Mouse (Mus musculus) spleen, adult 2 months (tissue): ENCODE results near the gene D430041D05Rik. TPM values are rescaled to one million over a fixed set of nuclear protein-coding genes. Genes with fewer than 3 reads are reported as not detected.

Experiments
- DNase-seq, 2 experiments: peaks; one replicate each; pipeline versions ENCODE4 v3.0.0 to v3.0.0-alpha.2; 2012 to 2021; ENCODE audit warnings: low spot score in 2 of 2, low read depth in 1 of 2
- H3K27ac ChIP-seq: fragments of 200-500 bp; 2 replicates; pipeline ENCODE4 v1.5.1; 2012; ENCODE audit warnings: low read length, inconsistent platforms; ENCODE audit not compliant: insufficient read depth
- H3K27me3 ChIP-seq: fragments of 200-500 bp; 2 replicates; pipeline ENCODE4 v1.6.1; 2012; ENCODE audit warnings: mild to moderate bottlenecking, moderate library complexity, low read length, inconsistent platforms; ENCODE audit not compliant: control insufficient read depth, insufficient read depth
- H3K36me3 ChIP-seq: fragments of 200-500 bp; 2 replicates; pipeline ENCODE4 v1.6.1; 2012; ENCODE audit warnings: mild to moderate bottlenecking, low read length, inconsistent platforms; ENCODE audit not compliant: control insufficient read depth, insufficient read depth
- H3K4me1 ChIP-seq: fragments of 200-500 bp; 2 replicates; pipeline ENCODE4 v1.6.1; 2011; ENCODE audit warnings: inconsistent platforms; ENCODE audit not compliant: control insufficient read depth, insufficient read depth, insufficient read length
- H3K4me3 ChIP-seq: fragments of 200-500 bp; 2 replicates; pipeline ENCODE4 v1.5.1; 2011; ENCODE audit warnings: mild to moderate bottlenecking, inconsistent platforms; ENCODE audit not compliant: insufficient read depth, insufficient read length; ENCODE audit errors: extremely low read depth
- CTCF ChIP-seq: fragments of 200-500 bp; IDR thresholded peaks from 2 replicates; pipeline ENCODE4 v1.5.1; 2011; ENCODE audit warnings: mild to moderate bottlenecking, inconsistent platforms; ENCODE audit not compliant: insufficient read depth, insufficient read length, insufficient replicate concordance; ENCODE audit errors: extremely low read depth
- POLR2A ChIP-seq: fragments of 200-500 bp; IDR thresholded peaks from 2 replicates; pipeline ENCODE4 v1.6.1; 2011; ENCODE audit warnings: low read depth, low read length, inconsistent platforms
- WGBS: fragments of 180-500 bp; shearing (Covaris S2); methylation state at CpG from one replicate; pipeline ENCODE4 v1.1.7; 2018; 5-methylcytosine and 5-hydroxymethylcytosine counted together
- polyA plus RNA-seq: library from polyadenylated mRNA; depleted of rRNA; stranded (reverse); fragments of >200 nt; gene quantifications from 2 replicates; pipeline ENCODE4 v1.2.3, GENCODE M21; 2012

D430041D05Rik gene
- polyA plus RNA-seq, 1 experiment = 0.01 TPM

GRCm38 (mm10) chr2:104153345-104153744, 257.5 kb downstream of the D430041D05Rik start:
- Histone ChIP-seq H3K4me3 (no peak overlapping the region), H3K36me3 (no peaks in the 10 kb centered on the region), H3K27ac (no peak overlapping the region), H3K27me3 (no peaks in the 10 kb centered on the region), H3K4me1 (no peaks in the 10 kb centered on the region)
- DNase-seq = no peak
- TF ChIP-seq CTCF (no peak), POLR2A (no peak)
- 72% methylated on average over 4 of the region's 4 CpGs for WGBS

- no peaks in the 10 kb centered on the region for H3K27me3 ChIP-seq
- no peaks in the 10 kb centered on the region for H3K36me3 ChIP-seq
- TF ChIP-seq CTCF = no peak
- no peak for TF ChIP-seq POLR2A
- H3K27ac ChIP-seq = no peak overlapping the region
- no peak for DNase-seq
- H3K4me3 ChIP-seq = no peak overlapping the region
- WGBS = 79% methylated on average over 6 of the region's 6 CpGs
- no peaks in the 10 kb centered on the region for H3K4me1 ChIP-seq
Measured at GRCm38 (mm10) chr2:104150608-104151397, 260.0 kb downstream of the D430041D05Rik start.

GRCm38 (mm10) chr2:104147910-104148561, 262.8 kb downstream of the D430041D05Rik start:
- Histone ChIP-seq H3K27me3 (no peaks in the 10 kb centered on the region), H3K4me1 (no peaks in the 10 kb centered on the region), H3K4me3 (no peak overlapping the region), H3K36me3 (no peaks in the 10 kb centered on the region), H3K27ac (no peak overlapping the region)
- WGBS = 56% methylated on average over 4 of the region's 4 CpGs
- no peak for DNase-seq
- no peak for TF ChIP-seq POLR2A
- no peak for TF ChIP-seq CTCF

DNA sequence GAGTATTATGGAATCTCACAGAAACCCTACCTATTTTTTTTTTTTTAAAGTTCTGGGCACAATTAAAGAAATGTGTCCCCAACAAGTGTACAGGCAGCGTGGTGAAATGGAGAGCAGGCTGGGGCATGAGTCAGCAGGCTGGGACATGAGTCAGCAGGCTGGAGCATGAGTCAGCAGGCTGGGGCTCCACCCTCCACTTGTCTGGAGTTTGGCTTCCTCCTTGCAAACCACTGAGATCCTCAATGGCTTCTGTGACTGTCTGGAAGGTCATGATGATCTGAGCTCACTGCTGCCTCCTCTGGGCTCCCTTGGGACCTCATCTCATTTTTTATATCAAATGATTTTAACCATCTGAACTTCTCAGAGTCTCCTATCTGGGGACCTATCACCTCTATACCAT, 264.8 kb downstream of the D430041D05Rik start:
- WGBS = 23% methylated on average over 1 of the region's 1 CpGs
- TF ChIP-seq CTCF (no peak), POLR2A (no peak)
- Histone ChIP-seq H3K4me1 (no peaks in the 10 kb centered on the region), H3K4me3 (no peak overlapping the region), H3K27ac (no peak overlapping the region), H3K27me3 (no peaks in the 10 kb centered on the region), H3K36me3 (no peaks in the 10 kb centered on the region)
- no peak for DNase-seq

DNA sequence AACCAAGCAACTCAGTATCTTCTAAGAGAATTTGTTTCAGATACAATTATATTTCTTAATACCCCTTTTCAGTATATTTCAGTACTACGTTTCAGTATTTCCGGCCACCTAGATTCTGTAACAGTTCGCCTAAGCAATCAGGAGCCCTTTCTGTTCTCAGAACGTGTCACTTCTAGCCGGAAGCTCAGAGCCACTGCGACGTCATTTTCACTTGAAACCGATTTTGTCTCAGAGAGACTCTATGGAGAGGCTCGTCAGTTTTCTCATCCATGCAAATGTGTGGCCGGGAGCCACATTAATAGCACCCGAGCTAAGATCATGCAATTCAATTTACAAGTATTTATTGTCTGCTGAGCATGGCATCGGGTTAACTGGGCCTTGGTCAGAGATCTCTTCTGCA, 266.8 kb downstream of the D430041D05Rik start:
- H3K4me3 ChIP-seq = no peak overlapping the region
- TF ChIP-seq CTCF = no peak
- no peak for TF ChIP-seq POLR2A
- no peaks in the 10 kb centered on the region for H3K4me1 ChIP-seq
- no peak overlapping the region for H3K27ac ChIP-seq
- DNase-seq = no peak
- H3K36me3 ChIP-seq = no peaks in the 10 kb centered on the region
- WGBS = 91% methylated on average over 12 of the region's 12 CpGs
- H3K27me3 ChIP-seq = no peaks in the 10 kb centered on the region

DNA sequence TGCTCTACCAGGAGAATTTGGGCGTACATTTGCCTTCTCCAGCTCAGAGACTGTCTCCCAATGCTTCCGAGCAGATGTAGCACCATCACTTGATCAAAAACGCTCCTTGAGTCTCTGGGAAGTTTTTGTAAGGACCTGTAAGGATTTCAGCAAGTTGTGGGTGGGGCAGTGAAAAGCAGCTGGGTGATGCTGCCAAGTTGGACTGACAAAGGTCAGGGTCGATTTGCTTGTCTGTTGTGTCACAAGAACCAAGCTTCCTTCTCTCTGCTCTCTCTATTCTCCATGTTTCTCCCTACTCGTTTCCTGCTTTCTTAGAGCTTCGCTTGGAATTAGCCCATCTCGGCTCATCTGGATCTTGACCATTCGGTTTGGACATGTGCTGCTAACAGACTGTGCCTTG, 268.7 kb downstream of the D430041D05Rik start:
- no peak overlapping the region for H3K4me3 ChIP-seq
- H3K27me3 ChIP-seq = no peaks in the 10 kb centered on the region
- WGBS = 84% methylated on average over 8 of the region's 8 CpGs
- no peak overlapping the region for H3K27ac ChIP-seq
- DNase-seq = no peak
- H3K36me3 ChIP-seq = no peaks in the 10 kb centered on the region
- H3K4me1 ChIP-seq = no peaks in the 10 kb centered on the region
- no peak for TF ChIP-seq POLR2A
- TF ChIP-seq CTCF = no peak

- Histone ChIP-seq H3K4me3 (no peak overlapping the region), H3K27ac (no peak overlapping the region), H3K36me3 (no peaks in the 10 kb centered on the region), H3K27me3 (no peaks in the 10 kb centered on the region), H3K4me1 (no peaks in the 10 kb centered on the region)
- TF ChIP-seq POLR2A = no peak
- TF ChIP-seq CTCF = no peak
- no peak for DNase-seq
- WGBS = 69% methylated on average over 2 of the region's 2 CpGs
Measured at GRCm38 (mm10) chr2:104135920-104136319, 274.9 kb downstream of the D430041D05Rik start.
